Mouse (Mus musculus): ENCODE measurements around the gene Dnah1. TPM values are rescaled to one million over a fixed set of nuclear protein-coding genes. Genes with fewer than 3 reads are reported as not detected.

The Dnah1 gene
- polyA plus RNA-seq, 1 experiment from 2014 or later = 0.15 TPM

- DNase-seq = no peak
- H3K36me3 ChIP-seq = peaks cover 80% of the 10 kb centered on the region
- ATAC-seq (ENCODE audit: low read depth) = no peak
- 91% methylated on average over 14 of the region's 14 CpGs for WGBS (ENCODE audit: insufficient replicate concordance)
- no peak overlapping the region for H3K4me2 ChIP-seq
- peaks cover 45% of the 10 kb centered on the region for H3K4me1 ChIP-seq (replicated peaks)
- H3K27ac ChIP-seq = peak overlapping the region; percentile 98
- H3K27me3 ChIP-seq = no peaks in the 10 kb centered on the region
- no peaks in the 10 kb centered on the region for H3K9me3 ChIP-seq (replicated peaks)
- no peak overlapping the region for H3K4me3 ChIP-seq (replicated peaks)
- H3K9ac ChIP-seq = peak overlapping the region; percentile 62
Observed at GRCm38 (mm10) chr14:31258476-31259050, 65.1 kb downstream of the Dnah1 start.

GRCm38 (mm10) chr14:31252091-31252490 is 71.6 kb downstream of the Dnah1 start:
- Histone ChIP-seq H3K27ac (peak overlapping the region; percentile 85), H3K4me1 (replicated peaks) (peaks cover 32% of the 10 kb centered on the region), H3K9ac (peak overlapping the region; percentile 97), H3K4me2 (peak overlapping the region; percentile 91), H3K27me3 (no peaks in the 10 kb centered on the region), H3K9me3 (replicated peaks) (no peaks in the 10 kb centered on the region), H3K4me3 (replicated peaks) (peak overlapping the region; percentile 100), H3K36me3 (peaks cover 46% of the 10 kb centered on the region)
- 76% methylated on average over 5 of the region's 5 CpGs for WGBS (ENCODE audit: insufficient replicate concordance)
- ATAC-seq (ENCODE audit: low read depth) (no peak), DNase-seq (no peak)

- Histone ChIP-seq H3K9ac (peak overlapping the region; percentile 97), H3K4me2 (peak overlapping the region; percentile 91), H3K4me1 (replicated peaks) (peaks cover 32% of the 10 kb centered on the region), H3K27me3 (no peaks in the 10 kb centered on the region), H3K9me3 (replicated peaks) (no peaks in the 10 kb centered on the region), H3K27ac (peak overlapping the region; percentile 85), H3K36me3 (peaks cover 41% of the 10 kb centered on the region), H3K4me3 (replicated peaks) (peak overlapping the region; percentile 100)
- WGBS (ENCODE audit: insufficient replicate concordance) = 2% methylated on average over 18 of the region's 18 CpGs
- ATAC-seq (ENCODE audit: low read depth) (peak; percentile 27), DNase-seq (no peak)
Observed at GRCm38 (mm10) chr14:31251626-31252025, 72.1 kb downstream of the Dnah1 start.

GRCm38 (mm10) chr14:31251084-31251604 is 72.6 kb downstream of the Dnah1 start, which contains the start of the genes Phf7 and Bap1:
Phf7 (minus strand) TSS chr14:31251317.
Bap1 (plus strand) TSS chr14:31251450.
- peaks cover 36% of the 10 kb centered on the region for H3K36me3 ChIP-seq
- ATAC-seq (ENCODE audit: low read depth) = peak; percentile 89
- peak within 1 kb of the TSS; percentile 97 for H3K9ac ChIP-seq
- under 1% methylated on average over 75 of the region's 75 CpGs for WGBS (ENCODE audit: insufficient replicate concordance)
- H3K4me3 ChIP-seq (replicated peaks) = peak within 1 kb of the TSS; percentile 100
- DNase-seq = peak; percentile 92
- H3K4me2 ChIP-seq = peak within 1 kb of the TSS; percentile 91
- peak within 1 kb of the TSS; percentile 93 for H3K27ac ChIP-seq
- peaks cover 32% of the 10 kb centered on the region for H3K4me1 ChIP-seq (replicated peaks)
- no peaks in the 10 kb centered on the region for H3K9me3 ChIP-seq (replicated peaks)
- H3K27me3 ChIP-seq = no peaks in the 10 kb centered on the region

GRCm38 (mm10) chr14:31250222-31251083 is 73.2 kb downstream of the Dnah1 start:
- DNase-seq (no peak), ATAC-seq (ENCODE audit: low read depth) (peak; percentile 84)
- WGBS (ENCODE audit: insufficient replicate concordance) = 14% methylated on average over 38 of the region's 38 CpGs

GRCm38 (mm10) chr14:31248396-31248795 is 75.3 kb downstream of the Dnah1 start:
- H3K27ac ChIP-seq = no peak overlapping the region
- H3K4me3 ChIP-seq (replicated peaks) = no peak overlapping the region
- 81% methylated on average over 6 of the region's 6 CpGs for WGBS (ENCODE audit: insufficient replicate concordance)
- H3K36me3 ChIP-seq = peaks cover 9% of the 10 kb centered on the region
- no peak for DNase-seq
- no peak for ATAC-seq (ENCODE audit: low read depth)
- H3K27me3 ChIP-seq = no peaks in the 10 kb centered on the region
- H3K4me2 ChIP-seq = no peak overlapping the region
- H3K9ac ChIP-seq = no peak overlapping the region
- no peaks in the 10 kb centered on the region for H3K9me3 ChIP-seq (replicated peaks)
- H3K4me1 ChIP-seq (replicated peaks) = peaks cover 32% of the 10 kb centered on the region

More at GRCm38 (mm10) chr14:31250222-31251083, 73.2 kb downstream of the Dnah1 start:
- Histone ChIP-seq H3K27ac (peak overlapping the region; percentile 93), H3K9me3 (replicated peaks) (no peaks in the 10 kb centered on the region), H3K9ac (peak overlapping the region; percentile 97), H3K4me3 (replicated peaks) (peak overlapping the region; percentile 100), H3K4me2 (peak overlapping the region; percentile 91), H3K36me3 (peaks cover 29% of the 10 kb centered on the region), H3K4me1 (replicated peaks) (peaks cover 32% of the 10 kb centered on the region), H3K27me3 (no peaks in the 10 kb centered on the region)

GRCm38 (mm10) chr14:31245946-31246345 is 77.8 kb downstream of the Dnah1 start:
- H3K36me3 ChIP-seq = no peaks in the 10 kb centered on the region
- H3K9me3 ChIP-seq (replicated peaks) = no peaks in the 10 kb centered on the region
- no peak overlapping the region for H3K27ac ChIP-seq
- H3K4me3 ChIP-seq (replicated peaks) = no peak overlapping the region
- no peak overlapping the region for H3K9ac ChIP-seq
- no peak for ATAC-seq (ENCODE audit: low read depth)
- H3K4me2 ChIP-seq = no peak overlapping the region
- peaks cover 19% of the 10 kb centered on the region for H3K4me1 ChIP-seq (replicated peaks)
- H3K27me3 ChIP-seq = no peaks in the 10 kb centered on the region
- 74% methylated on average over 1 of the region's 1 CpGs for WGBS (ENCODE audit: insufficient replicate concordance)
- DNase-seq = no peak

- H3K4me2 ChIP-seq = no peak overlapping the region
- no peak overlapping the region for H3K27ac ChIP-seq
- H3K27me3 ChIP-seq = no peaks in the 10 kb centered on the region
- no peak for DNase-seq
- H3K9me3 ChIP-seq (replicated peaks) = no peaks in the 10 kb centered on the region
- WGBS (ENCODE audit: insufficient replicate concordance) = 42% methylated on average over 1 of the region's 1 CpGs
- H3K4me1 ChIP-seq (replicated peaks) = peaks cover 12% of the 10 kb centered on the region
- no peak for ATAC-seq (ENCODE audit: low read depth)
- H3K4me3 ChIP-seq (replicated peaks) = no peak overlapping the region
- no peaks in the 10 kb centered on the region for H3K36me3 ChIP-seq
- no peak overlapping the region for H3K9ac ChIP-seq
Observed at GRCm38 (mm10) chr14:31244777-31245176, 78.9 kb downstream of the Dnah1 start.

- Histone ChIP-seq H3K4me1 (replicated peaks) (no peaks in the 10 kb centered on the region), H3K36me3 (no peaks in the 10 kb centered on the region), H3K27me3 (no peaks in the 10 kb centered on the region), H3K9ac (no peak overlapping the region), H3K4me2 (no peak overlapping the region), H3K27ac (no peak overlapping the region), H3K9me3 (replicated peaks) (no peaks in the 10 kb centered on the region), H3K4me3 (replicated peaks) (no peak overlapping the region)
- 73% methylated on average over 3 of the region's 3 CpGs for WGBS (ENCODE audit: insufficient replicate concordance)
- DNase-seq = no peak
- no peak for ATAC-seq (ENCODE audit: low read depth)
Observed at GRCm38 (mm10) chr14:31240528-31240927, 83.2 kb downstream of the Dnah1 start.

- Histone ChIP-seq H3K36me3 (no peaks in the 10 kb centered on the region), H3K27me3 (peaks cover 9% of the 10 kb centered on the region), H3K9me3 (replicated peaks) (no peaks in the 10 kb centered on the region), H3K27ac (no peak overlapping the region), H3K4me2 (no peak overlapping the region), H3K4me1 (replicated peaks) (peaks cover 13% of the 10 kb centered on the region), H3K4me3 (replicated peaks) (no peak overlapping the region), H3K9ac (no peak overlapping the region)
- WGBS (ENCODE audit: insufficient replicate concordance) = 69% methylated on average over 7 of the region's 7 CpGs
- no peak for DNase-seq
- no peak for ATAC-seq (ENCODE audit: low read depth)
Observed at GRCm38 (mm10) chr14:31237101-31237882, 86.4 kb downstream of the Dnah1 start.

Measured in liver, embryonic 13.5 days (tissue).